Mouse (Mus musculus): ENCODE results near the gene Ssbp3. TPM values are rescaled to one million over a fixed set of nuclear protein-coding genes. Genes with fewer than 3 reads are reported as not detected.

Gene Ssbp3
- polyA plus RNA-seq, 1 experiment from 2014 or later, result 43.3 TPM

DNA sequence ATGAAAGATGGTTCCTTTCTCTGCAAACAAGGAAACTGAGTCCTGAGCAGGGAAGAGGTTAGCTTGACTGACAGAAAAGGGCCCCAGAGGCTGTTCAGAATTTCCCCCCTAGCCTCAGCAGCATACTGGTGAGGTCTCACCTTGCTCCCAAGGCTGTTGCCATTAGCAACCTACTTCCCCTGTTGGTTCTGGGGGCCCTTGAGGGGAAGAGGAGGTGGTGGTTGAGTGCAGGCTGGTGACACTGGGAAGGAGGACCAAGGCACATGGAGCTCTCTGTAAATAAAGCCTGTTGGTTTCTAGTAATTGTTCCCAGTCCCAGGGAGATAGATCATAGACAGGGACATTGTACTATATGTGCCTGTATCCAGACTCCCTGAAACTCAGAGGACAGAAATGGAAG is 31.0 kb downstream of the Ssbp3 start:
- 0 out of 2 replicates have a peak, but pooled peaks cover 10% of the 10 kb centered on the region for H3K36me3 ChIP-seq (ENCODE audit: control insufficient read depth, insufficient read depth, low read length)
- H3K9me3 ChIP-seq (ENCODE audit: control insufficient read depth, low read length), result no peaks in the 10 kb centered on the region
- ATAC-seq (ENCODE audit: insufficient number of reproducible peaks, insufficient read depth, low FRiP score, low read depth), result no peak
- no peak overlapping the region for H3K9ac ChIP-seq (ENCODE audit: low read length)
- no peaks in the 10 kb centered on the region for H3K27me3 ChIP-seq (ENCODE audit: control insufficient read depth, insufficient read depth, low read length)
- H3K27ac ChIP-seq (replicated peaks in 1 of 2; ENCODE audit: control insufficient read depth in 1 of 2, insufficient read depth in 1 of 2, low read depth in 2 of 2, low read length in 2 of 2), result no peak overlapping the region
- H3K4me2 ChIP-seq (ENCODE audit: low read length), result no peak overlapping the region
- peaks cover 52 to 69% of the 10 kb centered on the region in 2 experiments for H3K4me1 ChIP-seq (ENCODE audit: control insufficient read depth in 2 of 2, insufficient read depth in 2 of 2, low read length in 2 of 2)
- no peak overlapping the region for H3K4me3 ChIP-seq (ENCODE audit: control insufficient read depth in 1 of 2, insufficient read depth in 1 of 2, low read depth in 1 of 2, low read length in 2 of 2)

DNA sequence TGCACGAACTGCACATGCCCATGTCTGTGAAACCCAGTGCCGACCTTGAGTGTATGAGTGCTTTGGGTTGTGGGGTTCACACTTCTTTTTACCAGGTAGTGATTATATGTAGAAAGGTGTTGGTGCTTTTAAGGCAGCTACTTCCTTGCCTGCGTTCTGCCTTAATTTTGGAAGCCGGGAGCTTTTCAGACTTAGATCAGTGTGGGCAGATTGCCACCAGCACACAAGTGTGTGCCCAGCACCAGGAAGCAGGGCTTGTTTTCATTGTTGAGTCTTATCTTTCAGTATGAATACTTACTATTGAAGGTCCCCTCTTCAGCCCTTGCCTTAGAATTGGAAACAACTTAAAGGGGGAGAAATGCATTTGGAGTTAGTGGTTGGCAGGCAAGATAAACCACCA is 32.0 kb downstream of the Ssbp3 start:
- ATAC-seq (ENCODE audit: insufficient number of reproducible peaks, insufficient read depth, low FRiP score, low read depth), result no peak
- Histone ChIP-seq H3K36me3 (ENCODE audit: control insufficient read depth, insufficient read depth, low read length) (0 out of 2 replicates have a peak, but pooled peaks cover 8% of the 10 kb centered on the region), H3K27me3 (ENCODE audit: control insufficient read depth, insufficient read depth, low read length) (no peaks in the 10 kb centered on the region), H3K4me1 (ENCODE audit: control insufficient read depth in 2 of 2, insufficient read depth in 2 of 2, low read length in 2 of 2) (peaks cover 46 to 69% of the 10 kb centered on the region in 2 experiments), H3K4me2 (ENCODE audit: low read length) (no peak overlapping the region), H3K9me3 (ENCODE audit: control insufficient read depth, low read length) (no peaks in the 10 kb centered on the region), H3K27ac (replicated peaks in 1 of 2; ENCODE audit: control insufficient read depth in 1 of 2, insufficient read depth in 1 of 2, low read depth in 2 of 2, low read length in 2 of 2) (no peak overlapping the region; a peak in 1 of 4 replicates), H3K9ac (ENCODE audit: low read length) (no peak overlapping the region), H3K4me3 (ENCODE audit: control insufficient read depth in 1 of 2, insufficient read depth in 1 of 2, low read depth in 1 of 2, low read length in 2 of 2) (no peak overlapping the region)
- WGBS, result 53% methylated on average over 4 of the region's 4 CpGs

DNA sequence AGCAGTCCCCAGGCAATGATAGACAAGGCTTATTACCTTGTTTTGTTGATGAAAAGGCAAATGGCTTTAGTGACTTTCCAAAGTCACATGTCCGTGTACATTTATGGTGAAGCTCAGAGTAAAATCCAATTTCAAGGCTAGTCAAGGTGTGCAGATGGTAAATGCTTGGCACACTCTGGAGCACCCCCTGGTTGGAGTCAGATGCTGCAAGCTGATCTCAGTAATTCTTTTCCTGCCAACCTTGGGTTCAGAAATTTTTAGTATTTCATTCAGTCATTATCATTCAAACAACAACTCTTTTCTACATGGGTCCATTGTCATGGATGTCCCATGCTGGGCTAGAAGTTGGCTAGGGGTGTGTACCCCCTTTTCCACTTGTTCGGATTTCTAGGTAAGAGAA is 33.1 kb downstream of the Ssbp3 start:
- Histone ChIP-seq H3K4me1 (ENCODE audit: control insufficient read depth in 2 of 2, insufficient read depth in 2 of 2, low read length in 2 of 2) (peaks cover 39 to 62% of the 10 kb centered on the region in 2 experiments), H3K36me3 (ENCODE audit: control insufficient read depth, insufficient read depth, low read length) (0 out of 2 replicates have a peak, but pooled peaks cover 4% of the 10 kb centered on the region)

GRCm38 (mm10) chr4:106944898-106945297 is 34.4 kb downstream of the Ssbp3 start:
- H3K4me2 ChIP-seq (ENCODE audit: low read length), result no peak overlapping the region
- 71% methylated on average over 3 of the region's 3 CpGs for WGBS
- H3K27ac ChIP-seq (replicated peaks in 1 of 2; ENCODE audit: control insufficient read depth in 1 of 2, insufficient read depth in 1 of 2, low read depth in 2 of 2, low read length in 2 of 2), result no peak overlapping the region
- H3K9ac ChIP-seq (ENCODE audit: low read length), result no peak overlapping the region
- H3K27me3 ChIP-seq (ENCODE audit: control insufficient read depth, insufficient read depth, low read length), result no peaks in the 10 kb centered on the region
- no peak for ATAC-seq (ENCODE audit: insufficient number of reproducible peaks, insufficient read depth, low FRiP score, low read depth)
- no peaks in the 10 kb centered on the region for H3K9me3 ChIP-seq (ENCODE audit: control insufficient read depth, low read length)
- no peak overlapping the region for H3K4me3 ChIP-seq (ENCODE audit: control insufficient read depth in 1 of 2, insufficient read depth in 1 of 2, low read depth in 1 of 2, low read length in 2 of 2)
- H3K36me3 ChIP-seq (ENCODE audit: control insufficient read depth, insufficient read depth, low read length), result 0 out of 2 replicates have a peak, but pooled peaks cover 4% of the 10 kb centered on the region
- peaks cover 37 to 61% of the 10 kb centered on the region in 2 experiments for H3K4me1 ChIP-seq (ENCODE audit: control insufficient read depth in 2 of 2, insufficient read depth in 2 of 2, low read length in 2 of 2)

More for the DNA sequence above, 33.1 kb downstream of the Ssbp3 start:
- no peak overlapping the region for H3K4me3 ChIP-seq (ENCODE audit: control insufficient read depth in 1 of 2, insufficient read depth in 1 of 2, low read depth in 1 of 2, low read length in 2 of 2)
- H3K4me2 ChIP-seq (ENCODE audit: low read length), result no peak overlapping the region
- H3K9me3 ChIP-seq (ENCODE audit: control insufficient read depth, low read length), result no peaks in the 10 kb centered on the region
- no peak for ATAC-seq (ENCODE audit: insufficient number of reproducible peaks, insufficient read depth, low FRiP score, low read depth)
- no peak overlapping the region for H3K27ac ChIP-seq (replicated peaks in 1 of 2; ENCODE audit: control insufficient read depth in 1 of 2, insufficient read depth in 1 of 2, low read depth in 2 of 2, low read length in 2 of 2)
- H3K27me3 ChIP-seq (ENCODE audit: control insufficient read depth, insufficient read depth, low read length), result no peaks in the 10 kb centered on the region
- no peak overlapping the region for H3K9ac ChIP-seq (ENCODE audit: low read length)
- 90% methylated on average over 2 of the region's 2 CpGs for WGBS

DNA sequence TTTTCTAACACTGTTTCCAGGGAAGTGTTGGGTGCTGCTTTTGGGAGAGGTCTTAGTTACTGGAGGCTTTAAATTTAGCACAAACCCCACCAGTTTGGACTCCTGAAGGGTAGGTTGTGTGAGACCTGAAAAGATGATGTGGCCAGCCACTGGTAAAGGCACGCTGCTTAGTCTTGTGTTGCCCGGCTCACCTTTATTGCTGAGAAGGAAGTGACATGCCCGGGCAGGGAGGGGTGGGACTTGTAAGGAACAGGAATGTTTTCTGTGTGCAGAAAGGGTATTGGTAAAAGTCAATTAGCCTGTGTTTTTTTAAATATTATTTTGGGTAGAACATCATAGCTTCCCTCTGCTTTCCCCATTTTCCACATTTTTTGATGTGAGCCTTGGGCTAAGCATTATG is 37.2 kb downstream of the Ssbp3 start:
- 83% methylated on average over 3 of the region's 3 CpGs for WGBS
- Histone ChIP-seq H3K9me3 (ENCODE audit: control insufficient read depth, low read length) (no peaks in the 10 kb centered on the region), H3K27ac (replicated peaks in 1 of 2; ENCODE audit: control insufficient read depth in 1 of 2, insufficient read depth in 1 of 2, low read depth in 2 of 2, low read length in 2 of 2) (no peak overlapping the region), H3K27me3 (ENCODE audit: control insufficient read depth, insufficient read depth, low read length) (no peaks in the 10 kb centered on the region), H3K36me3 (ENCODE audit: control insufficient read depth, insufficient read depth, low read length) (0 out of 2 replicates have a peak, but pooled peaks cover 4% of the 10 kb centered on the region), H3K4me1 (ENCODE audit: control insufficient read depth in 2 of 2, insufficient read depth in 2 of 2, low read length in 2 of 2) (peaks cover 19 to 51% of the 10 kb centered on the region in 2 experiments), H3K4me2 (ENCODE audit: low read length) (no peak overlapping the region), H3K9ac (ENCODE audit: low read length) (no peak overlapping the region), H3K4me3 (ENCODE audit: control insufficient read depth in 1 of 2, insufficient read depth in 1 of 2, low read depth in 1 of 2, low read length in 2 of 2) (no peak overlapping the region)
- ATAC-seq (ENCODE audit: insufficient number of reproducible peaks, insufficient read depth, low FRiP score, low read depth), result no peak

DNA sequence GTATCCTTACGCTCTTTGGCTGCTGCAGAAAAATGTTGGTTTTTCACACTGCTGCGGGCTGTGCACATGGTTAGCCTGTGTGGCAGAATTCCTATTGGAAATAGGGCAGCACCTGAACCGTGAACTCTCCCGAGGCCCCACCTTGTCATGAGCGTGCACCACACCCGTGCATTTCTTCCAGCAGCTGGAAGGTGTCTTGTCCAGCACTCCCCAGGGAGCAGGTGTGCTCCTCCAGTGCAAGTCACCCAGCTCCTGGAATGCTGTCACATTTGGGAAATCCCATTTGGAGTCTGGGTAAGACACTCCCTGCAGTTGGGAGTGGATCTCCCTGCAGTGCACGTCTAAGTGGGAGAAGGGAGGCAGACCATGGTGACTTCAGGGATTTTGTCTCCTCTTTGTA is 38.0 kb downstream of the Ssbp3 start:
- peaks cover 19 to 53% of the 10 kb centered on the region in 2 experiments for H3K4me1 ChIP-seq (ENCODE audit: control insufficient read depth in 2 of 2, insufficient read depth in 2 of 2, low read length in 2 of 2)

GRCm38 (mm10) chr4:106949200-106949599 is 38.7 kb downstream of the Ssbp3 start:
- no peaks in the 10 kb centered on the region for H3K27me3 ChIP-seq (ENCODE audit: control insufficient read depth, insufficient read depth, low read length)
- peaks cover 22 to 59% of the 10 kb centered on the region in 2 experiments for H3K4me1 ChIP-seq (ENCODE audit: control insufficient read depth in 2 of 2, insufficient read depth in 2 of 2, low read length in 2 of 2)
- H3K36me3 ChIP-seq (ENCODE audit: control insufficient read depth, insufficient read depth, low read length), result 0 out of 2 replicates have a peak, but pooled peaks cover 5% of the 10 kb centered on the region
- H3K4me2 ChIP-seq (ENCODE audit: low read length), result no peak overlapping the region
- H3K27ac ChIP-seq (replicated peaks in 1 of 2; ENCODE audit: control insufficient read depth in 1 of 2, insufficient read depth in 1 of 2, low read depth in 2 of 2, low read length in 2 of 2), result no peak overlapping the region
- H3K9me3 ChIP-seq (ENCODE audit: control insufficient read depth, low read length), result no peaks in the 10 kb centered on the region
- no peak for ATAC-seq (ENCODE audit: insufficient number of reproducible peaks, insufficient read depth, low FRiP score, low read depth)
- no peak overlapping the region for H3K4me3 ChIP-seq (ENCODE audit: control insufficient read depth in 1 of 2, insufficient read depth in 1 of 2, low read depth in 1 of 2, low read length in 2 of 2)
- WGBS, result 78% methylated on average over 6 of the region's 6 CpGs
- H3K9ac ChIP-seq (ENCODE audit: low read length), result peak overlapping the region; percentile 30; the same call in 1 of the 2 replicates

More for the DNA sequence above, 38.0 kb downstream of the Ssbp3 start:
- ATAC-seq (ENCODE audit: insufficient number of reproducible peaks, insufficient read depth, low FRiP score, low read depth), result no peak
- Histone ChIP-seq H3K9me3 (ENCODE audit: control insufficient read depth, low read length) (no peaks in the 10 kb centered on the region), H3K9ac (ENCODE audit: low read length) (no peak overlapping the region), H3K27ac (replicated peaks in 1 of 2; ENCODE audit: control insufficient read depth in 1 of 2, insufficient read depth in 1 of 2, low read depth in 2 of 2, low read length in 2 of 2) (no peak overlapping the region), H3K27me3 (ENCODE audit: control insufficient read depth, insufficient read depth, low read length) (no peaks in the 10 kb centered on the region), H3K4me3 (ENCODE audit: control insufficient read depth in 1 of 2, insufficient read depth in 1 of 2, low read depth in 1 of 2, low read length in 2 of 2) (no peak overlapping the region), H3K4me2 (ENCODE audit: low read length) (no peak overlapping the region), H3K36me3 (ENCODE audit: control insufficient read depth, insufficient read depth, low read length) (0 out of 2 replicates have a peak, but pooled peaks cover 3% of the 10 kb centered on the region)
- WGBS, result 77% methylated on average over 7 of the region's 7 CpGs

DNA sequence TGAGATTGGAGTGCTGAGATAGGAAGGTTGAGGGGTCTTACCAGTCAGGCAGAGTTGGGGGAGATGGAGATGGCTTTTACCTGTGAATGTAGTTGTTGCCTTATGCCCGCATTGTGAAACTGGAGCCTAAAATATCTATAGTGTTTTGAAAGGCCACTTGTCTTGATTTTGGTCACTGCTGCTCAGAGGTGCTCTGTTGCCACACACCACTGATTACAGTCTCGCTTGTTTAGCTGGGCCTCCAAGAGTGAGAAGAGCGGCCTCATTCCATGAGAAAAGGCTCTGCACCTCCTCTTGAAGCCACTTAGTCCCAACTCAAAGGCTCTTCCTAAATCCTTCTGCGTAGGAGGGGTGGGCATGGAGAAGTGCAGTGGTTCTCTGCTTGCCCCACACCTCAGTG is 40.3 kb downstream of the Ssbp3 start:
- H3K36me3 ChIP-seq (ENCODE audit: control insufficient read depth, insufficient read depth, low read length), result 0 out of 2 replicates have a peak, but pooled peaks cover 6% of the 10 kb centered on the region
- no peaks in the 10 kb centered on the region for H3K9me3 ChIP-seq (ENCODE audit: control insufficient read depth, low read length)
- ATAC-seq (ENCODE audit: insufficient number of reproducible peaks, insufficient read depth, low FRiP score, low read depth), result no peak
- H3K4me2 ChIP-seq (ENCODE audit: low read length), result no peak overlapping the region
- H3K27me3 ChIP-seq (ENCODE audit: control insufficient read depth, insufficient read depth, low read length), result no peaks in the 10 kb centered on the region
- no peak overlapping the region for H3K27ac ChIP-seq (replicated peaks in 1 of 2; ENCODE audit: control insufficient read depth in 1 of 2, insufficient read depth in 1 of 2, low read depth in 2 of 2, low read length in 2 of 2)
- no peak overlapping the region for H3K4me3 ChIP-seq (ENCODE audit: control insufficient read depth in 1 of 2, insufficient read depth in 1 of 2, low read depth in 1 of 2, low read length in 2 of 2)
- peaks cover 30 to 64% of the 10 kb centered on the region in 2 experiments for H3K4me1 ChIP-seq (ENCODE audit: control insufficient read depth in 2 of 2, insufficient read depth in 2 of 2, low read length in 2 of 2)
- no peak overlapping the region for H3K9ac ChIP-seq (ENCODE audit: low read length)
- WGBS, result 50% methylated on average over 4 of the region's 4 CpGs

Data from heart, embryonic 14.5 days (tissue).